Mouse (Mus musculus) heart, embryonic 12.5 days (tissue): ENCODE data around the gene Harbi1. TPM values are rescaled to one million over a fixed set of nuclear protein-coding genes. Genes with fewer than 3 reads are reported as not detected.

ENCODE experiments used
- ATAC-seq: fragments of 200-750 bp; cut with Nextera tagmentation; 2 replicates; pipeline ENCODE4 v1.8.0; 2017; ENCODE audit warnings: moderate TSS enrichment, moderate library complexity; ENCODE audit not compliant: insufficient number of reproducible peaks, low FRiP score
- H3K27ac ChIP-seq: fragments of 300-500 bp; sonication (generic); 2 replicates; pipeline ENCODE4 v1.5.1; 2016; ENCODE audit warnings: mild to moderate bottlenecking, moderate library complexity; ENCODE audit not compliant: poor library complexity, severe bottlenecking
- H3K27me3 ChIP-seq: fragments of 300-500 bp; sonication (generic); replicated peaks from 2 replicates; pipeline ENCODE4 v1.6.1; 2016; ENCODE audit warnings: mild to moderate bottlenecking, moderate library complexity
- H3K36me3 ChIP-seq: fragments of 300-500 bp; sonication (generic); 2 replicates; pipeline ENCODE4 v1.6.1; 2016; ENCODE audit warnings: mild to moderate bottlenecking, moderate library complexity
- H3K4me1 ChIP-seq: fragments of 300-500 bp; sonication (generic); replicated peaks from 2 replicates; pipeline ENCODE4 v1.6.1; 2016; ENCODE audit warnings: mild to moderate bottlenecking
- H3K4me2 ChIP-seq: fragments of 300-500 bp; sonication (generic); 2 replicates; pipeline ENCODE4 v1.6.1; 2016; ENCODE audit warnings: mild to moderate bottlenecking, moderate library complexity
- H3K4me3 ChIP-seq: fragments of 300-500 bp; sonication (generic); 2 replicates; pipeline ENCODE4 v1.5.1; 2016; ENCODE audit warnings: mild to moderate bottlenecking
- H3K9ac ChIP-seq: fragments of 300-500 bp; sonication (generic); 2 replicates; pipeline ENCODE4 v1.6.1; 2016; ENCODE audit warnings: mild to moderate bottlenecking, moderate library complexity
- H3K9me3 ChIP-seq: fragments of 300-500 bp; sonication (generic); replicated peaks from 2 replicates; pipeline ENCODE4 v1.6.1; 2016; ENCODE audit warnings: mild to moderate bottlenecking, moderate library complexity
- WGBS: fragments of 180-500 bp; shearing (Covaris S2); methylation state at CpG from one replicate; pipeline ENCODE4 v1.1.7; 2016; 5-methylcytosine and 5-hydroxymethylcytosine counted together
- polyA plus RNA-seq: library from polyadenylated mRNA; unstranded; fragments of >200 nt; fragmentation: Nextera tagmentation; extraction: Ambion mirVana; gene quantifications from 2 replicates; pipeline ENCODE4 v1.2.1, GENCODE M21; 2016

Gene Harbi1
- polyA plus RNA-seq, 1 experiment from 2014 or later = 12.2 TPM

GRCm38 (mm10) chr2:91744686-91745085, 34.0 kb downstream of the Harbi1 start:
- no peaks in the 10 kb centered on the region for H3K27me3 ChIP-seq
- H3K4me1 ChIP-seq = peaks cover 4% of the 10 kb centered on the region
- H3K36me3 ChIP-seq = no peaks in the 10 kb centered on the region
- no peak overlapping the region for H3K9ac ChIP-seq
- no peak overlapping the region for H3K4me3 ChIP-seq
- WGBS = 85% methylated on average over 5 of the region's 5 CpGs
- H3K9me3 ChIP-seq = no peaks in the 10 kb centered on the region
- no peak for ATAC-seq
- H3K4me2 ChIP-seq = no peak overlapping the region
- H3K27ac ChIP-seq = no peak overlapping the region

- H3K36me3 ChIP-seq = no peaks in the 10 kb centered on the region
- H3K4me2 ChIP-seq = no peak overlapping the region
- H3K4me3 ChIP-seq = no peak overlapping the region
- no peaks in the 10 kb centered on the region for H3K27me3 ChIP-seq
- no peak for ATAC-seq
- no peaks in the 10 kb centered on the region for H3K9me3 ChIP-seq
- no peak overlapping the region for H3K9ac ChIP-seq
- H3K4me1 ChIP-seq = peaks cover 24% of the 10 kb centered on the region
- 48% methylated on average over 2 of the region's 2 CpGs for WGBS
- H3K27ac ChIP-seq = peak overlapping the region; percentile 2; the same call in 1 of the 2 replicates
These were observed 39.2 kb downstream of the Harbi1 start for GRCm38 (mm10) chr2:91749811-91750261.

Other genes starting within 250 kb of the Harbi1 start
- 77.1 and 87.8 TPM in 2 replicates for gene Ckap5, start 184.1 kb upstream of the Harbi1 start, polyA plus RNA-seq
- 0.60 and 2.2 TPM in 2 replicates for gene F2, start 74.4 kb upstream of the Harbi1 start, polyA plus RNA-seq
- 6.1 and 6.9 TPM in 2 replicates for gene Zfp408, start 61.1 kb upstream of the Harbi1 start, polyA plus RNA-seq
- gene Arhgap1, start 61.0 kb upstream of the Harbi1 start, polyA plus RNA-seq = 168 and 169 TPM in 2 replicates
- 22.3 TPM in 2 replicates for gene Atg13, start 276 bp upstream of the Harbi1 start, polyA plus RNA-seq
- gene Ambra1, start 19.3 kb downstream of the Harbi1 start, polyA plus RNA-seq = 14.5 and 15.0 TPM in 2 replicates
- 0.15 TPM in 1 of 2 replicates, not detected in the other for gene Chrm4, start 216.4 kb downstream of the Harbi1 start, polyA plus RNA-seq
- gene Mdk, start 221.4 kb downstream of the Harbi1 start, polyA plus RNA-seq = 724 and 730 TPM in 2 replicates
- gene Gm9821, start 234.9 kb downstream of the Harbi1 start, polyA plus RNA-seq = 3.2 and 4.0 TPM in 2 replicates